Mouse (Mus musculus): ENCODE results near the gene Bpnt1. TPM values are rescaled to one million over a fixed set of nuclear protein-coding genes. Genes with fewer than 3 reads are reported as not detected.

Bpnt1 gene
- polyA plus RNA-seq, 1 experiment from 2014 or later, result 43.2 TPM

- no peaks in the 10 kb centered on the region for H3K9me3 ChIP-seq (ENCODE audit: control insufficient read depth, low read length)
- H3K27me3 ChIP-seq (replicated peaks; ENCODE audit: control insufficient read depth, insufficient read depth, low read length), result no peaks in the 10 kb centered on the region
- H3K4me3 ChIP-seq (replicated peaks; ENCODE audit: low read length), result no peak overlapping the region
- 0 out of 2 replicates have a peak, but pooled peaks have one; percentile 43 for ATAC-seq
- peaks cover 3% of the 10 kb centered on the region; the same call in 1 of the 2 replicates for H3K4me1 ChIP-seq (replicated peaks; ENCODE audit: control insufficient read depth, insufficient read depth, low read length)
- H3K27ac ChIP-seq (ENCODE audit: low read length), result peak overlapping the region; percentile 47; the same call in 1 of the 2 replicates
- H3K36me3 ChIP-seq (ENCODE audit: control insufficient read depth, insufficient read depth), result peaks cover 23% of the 10 kb centered on the region
- H3K9ac ChIP-seq (replicated peaks; ENCODE audit: low read depth, low read length), result no peak overlapping the region
- 75% methylated on average over 4 of the region's 4 CpGs for WGBS
- H3K4me2 ChIP-seq (ENCODE audit: low read length), result no peak overlapping the region
These were observed 10.5 kb downstream of the Bpnt1 start for GRCm38 (mm10) chr1:185342441-185342840.

- no peak overlapping the region for H3K9ac ChIP-seq (replicated peaks; ENCODE audit: low read depth, low read length)
- no peak overlapping the region for H3K4me2 ChIP-seq (ENCODE audit: low read length)
- no peaks in the 10 kb centered on the region for H3K27me3 ChIP-seq (replicated peaks; ENCODE audit: control insufficient read depth, insufficient read depth, low read length)
- peaks cover 3% of the 10 kb centered on the region; the same call in 1 of the 2 replicates for H3K4me1 ChIP-seq (replicated peaks; ENCODE audit: control insufficient read depth, insufficient read depth, low read length)
- 83% methylated on average over 8 of the region's 8 CpGs for WGBS
- no peak overlapping the region for H3K27ac ChIP-seq (ENCODE audit: low read length)
- H3K36me3 ChIP-seq (ENCODE audit: control insufficient read depth, insufficient read depth), result peaks cover 28% of the 10 kb centered on the region
- ATAC-seq, result no peak
- H3K9me3 ChIP-seq (ENCODE audit: control insufficient read depth, low read length), result no peaks in the 10 kb centered on the region
- H3K4me3 ChIP-seq (replicated peaks; ENCODE audit: low read length), result no peak overlapping the region
These were observed 11.5 kb downstream of the Bpnt1 start for GRCm38 (mm10) chr1:185343422-185343821.

- Histone ChIP-seq H3K36me3 (ENCODE audit: control insufficient read depth, insufficient read depth) (peaks cover 35% of the 10 kb centered on the region), H3K4me1 (replicated peaks; ENCODE audit: control insufficient read depth, insufficient read depth, low read length) (peaks cover 3% of the 10 kb centered on the region; the same call in 1 of the 2 replicates), H3K27ac (ENCODE audit: low read length) (no peak overlapping the region), H3K4me2 (ENCODE audit: low read length) (no peak overlapping the region), H3K9me3 (ENCODE audit: control insufficient read depth, low read length) (no peaks in the 10 kb centered on the region), H3K27me3 (replicated peaks; ENCODE audit: control insufficient read depth, insufficient read depth, low read length) (no peaks in the 10 kb centered on the region), H3K4me3 (replicated peaks; ENCODE audit: low read length) (no peak overlapping the region), H3K9ac (replicated peaks; ENCODE audit: low read depth, low read length) (no peak overlapping the region)
- ATAC-seq, result no peak
- WGBS, result 74% methylated on average over 10 of the region's 10 CpGs
These were observed 14.2 kb downstream of the Bpnt1 start for GRCm38 (mm10) chr1:185346188-185346587.

- no peak overlapping the region for H3K4me2 ChIP-seq (ENCODE audit: low read length)
- ATAC-seq, result no peak
- H3K4me1 ChIP-seq (replicated peaks; ENCODE audit: control insufficient read depth, insufficient read depth, low read length), result no peaks in the 10 kb centered on the region
- H3K27me3 ChIP-seq (replicated peaks; ENCODE audit: control insufficient read depth, insufficient read depth, low read length), result no peaks in the 10 kb centered on the region
- no peaks in the 10 kb centered on the region for H3K9me3 ChIP-seq (ENCODE audit: control insufficient read depth, low read length)
- H3K36me3 ChIP-seq (ENCODE audit: control insufficient read depth, insufficient read depth), result peaks cover 40% of the 10 kb centered on the region
- 96% methylated on average over 14 of the region's 14 CpGs for WGBS
- H3K4me3 ChIP-seq (replicated peaks; ENCODE audit: low read length), result no peak overlapping the region
- no peak overlapping the region for H3K27ac ChIP-seq (ENCODE audit: low read length)
- H3K9ac ChIP-seq (replicated peaks; ENCODE audit: low read depth, low read length), result no peak overlapping the region
These were observed 17.8 kb downstream of the Bpnt1 start for GRCm38 (mm10) chr1:185349741-185350140.

GRCm38 (mm10) chr1:185350611-185351010, 18.7 kb downstream of the Bpnt1 start:
- H3K27ac ChIP-seq (ENCODE audit: low read length), result no peak overlapping the region
- no peaks in the 10 kb centered on the region for H3K4me1 ChIP-seq (replicated peaks; ENCODE audit: control insufficient read depth, insufficient read depth, low read length)
- no peak overlapping the region for H3K4me3 ChIP-seq (replicated peaks; ENCODE audit: low read length)
- H3K27me3 ChIP-seq (replicated peaks; ENCODE audit: control insufficient read depth, insufficient read depth, low read length), result no peaks in the 10 kb centered on the region
- no peak for ATAC-seq
- peaks cover 43% of the 10 kb centered on the region for H3K36me3 ChIP-seq (ENCODE audit: control insufficient read depth, insufficient read depth)
- H3K4me2 ChIP-seq (ENCODE audit: low read length), result no peak overlapping the region
- WGBS, result 95% methylated on average over 4 of the region's 4 CpGs
- no peaks in the 10 kb centered on the region for H3K9me3 ChIP-seq (ENCODE audit: control insufficient read depth, low read length)
- H3K9ac ChIP-seq (replicated peaks; ENCODE audit: low read depth, low read length), result no peak overlapping the region

- WGBS, result 95% methylated on average over 12 of the region's 12 CpGs
- H3K36me3 ChIP-seq (ENCODE audit: control insufficient read depth, insufficient read depth), result peaks cover 37% of the 10 kb centered on the region
- H3K27ac ChIP-seq (ENCODE audit: low read length), result no peak overlapping the region
- ATAC-seq, result no peak
- H3K4me3 ChIP-seq (replicated peaks; ENCODE audit: low read length), result no peak overlapping the region
- H3K27me3 ChIP-seq (replicated peaks; ENCODE audit: control insufficient read depth, insufficient read depth, low read length), result no peaks in the 10 kb centered on the region
- H3K9me3 ChIP-seq (ENCODE audit: control insufficient read depth, low read length), result no peaks in the 10 kb centered on the region
- no peak overlapping the region for H3K9ac ChIP-seq (replicated peaks; ENCODE audit: low read depth, low read length)
- no peaks in the 10 kb centered on the region for H3K4me1 ChIP-seq (replicated peaks; ENCODE audit: control insufficient read depth, insufficient read depth, low read length)
- no peak overlapping the region for H3K4me2 ChIP-seq (ENCODE audit: low read length)
These were observed 20.2 kb downstream of the Bpnt1 start for GRCm38 (mm10) chr1:185352151-185352550.

GRCm38 (mm10) chr1:185353351-185353750, 21.4 kb downstream of the Bpnt1 start:
- no peak overlapping the region for H3K4me3 ChIP-seq (replicated peaks; ENCODE audit: low read length)
- no peak for ATAC-seq
- H3K27ac ChIP-seq (ENCODE audit: low read length), result no peak overlapping the region
- 96% methylated on average over 8 of the region's 8 CpGs for WGBS
- no peak overlapping the region for H3K9ac ChIP-seq (replicated peaks; ENCODE audit: low read depth, low read length)
- peaks cover 28% of the 10 kb centered on the region for H3K36me3 ChIP-seq (ENCODE audit: control insufficient read depth, insufficient read depth)
- H3K9me3 ChIP-seq (ENCODE audit: control insufficient read depth, low read length), result no peaks in the 10 kb centered on the region
- H3K4me1 ChIP-seq (replicated peaks; ENCODE audit: control insufficient read depth, insufficient read depth, low read length), result no peaks in the 10 kb centered on the region
- H3K27me3 ChIP-seq (replicated peaks; ENCODE audit: control insufficient read depth, insufficient read depth, low read length), result no peaks in the 10 kb centered on the region
- H3K4me2 ChIP-seq (ENCODE audit: low read length), result no peak overlapping the region

GRCm38 (mm10) chr1:185354731-185355130, 22.8 kb downstream of the Bpnt1 start:
- no peaks in the 10 kb centered on the region for H3K9me3 ChIP-seq (ENCODE audit: control insufficient read depth, low read length)
- H3K9ac ChIP-seq (replicated peaks; ENCODE audit: low read depth, low read length), result no peak overlapping the region
- peaks cover 24% of the 10 kb centered on the region for H3K36me3 ChIP-seq (ENCODE audit: control insufficient read depth, insufficient read depth)
- WGBS, result 84% methylated on average over 4 of the region's 4 CpGs
- no peak overlapping the region for H3K27ac ChIP-seq (ENCODE audit: low read length)
- no peaks in the 10 kb centered on the region for H3K4me1 ChIP-seq (replicated peaks; ENCODE audit: control insufficient read depth, insufficient read depth, low read length)
- no peaks in the 10 kb centered on the region for H3K27me3 ChIP-seq (replicated peaks; ENCODE audit: control insufficient read depth, insufficient read depth, low read length)
- no peak for ATAC-seq
- H3K4me2 ChIP-seq (ENCODE audit: low read length), result no peak overlapping the region
- H3K4me3 ChIP-seq (replicated peaks; ENCODE audit: low read length), result no peak overlapping the region

- ATAC-seq, result no peak
- no peaks in the 10 kb centered on the region for H3K4me1 ChIP-seq (replicated peaks; ENCODE audit: control insufficient read depth, insufficient read depth, low read length)
- H3K36me3 ChIP-seq (ENCODE audit: control insufficient read depth, insufficient read depth), result peaks cover 16% of the 10 kb centered on the region
- H3K9me3 ChIP-seq (ENCODE audit: control insufficient read depth, low read length), result no peaks in the 10 kb centered on the region
- H3K4me2 ChIP-seq (ENCODE audit: low read length), result no peak overlapping the region
- H3K9ac ChIP-seq (replicated peaks; ENCODE audit: low read depth, low read length), result no peak overlapping the region
- WGBS, result 97% methylated on average over 8 of the region's 8 CpGs
- no peaks in the 10 kb centered on the region for H3K27me3 ChIP-seq (replicated peaks; ENCODE audit: control insufficient read depth, insufficient read depth, low read length)
- no peak overlapping the region for H3K27ac ChIP-seq (ENCODE audit: low read length)
- no peak overlapping the region for H3K4me3 ChIP-seq (replicated peaks; ENCODE audit: low read length)
These were observed 24.3 kb downstream of the Bpnt1 start for GRCm38 (mm10) chr1:185356246-185356645.

- H3K9ac ChIP-seq (replicated peaks; ENCODE audit: low read depth, low read length), result no peak overlapping the region
- H3K36me3 ChIP-seq (ENCODE audit: control insufficient read depth, insufficient read depth), result peaks cover 9% of the 10 kb centered on the region
- no peak for ATAC-seq
These were observed 26.3 kb downstream of the Bpnt1 start for GRCm38 (mm10) chr1:185358211-185358610.

More at GRCm38 (mm10) chr1:185358211-185358610, 26.3 kb downstream of the Bpnt1 start:
- no peak overlapping the region for H3K4me2 ChIP-seq (ENCODE audit: low read length)
- H3K4me1 ChIP-seq (replicated peaks; ENCODE audit: control insufficient read depth, insufficient read depth, low read length), result peaks cover 7% of the 10 kb centered on the region
- no peak overlapping the region for H3K4me3 ChIP-seq (replicated peaks; ENCODE audit: low read length)
- no peaks in the 10 kb centered on the region for H3K27me3 ChIP-seq (replicated peaks; ENCODE audit: control insufficient read depth, insufficient read depth, low read length)
- 85% methylated on average over 4 of the region's 4 CpGs for WGBS
- no peak overlapping the region for H3K27ac ChIP-seq (ENCODE audit: low read length)
- H3K9me3 ChIP-seq (ENCODE audit: control insufficient read depth, low read length), result no peaks in the 10 kb centered on the region

All from forebrain, embryonic 16.5 days (tissue).